Mouse (Mus musculus) testis, postnatal 14 days (tissue): ENCODE measurements at regions not wholly inside any gene's neighbourhood (a gene's known extent, or its start where the extent isn't known, plus 50 kb on each side); places are given as distances from the start of the nearest gene placed in this dataset.

ENCODE experiments used
- DNase-seq: peaks from one replicate; pipeline ENCODE4 v3.0.0; 2021; ENCODE audit warnings: low spot score

DNA sequence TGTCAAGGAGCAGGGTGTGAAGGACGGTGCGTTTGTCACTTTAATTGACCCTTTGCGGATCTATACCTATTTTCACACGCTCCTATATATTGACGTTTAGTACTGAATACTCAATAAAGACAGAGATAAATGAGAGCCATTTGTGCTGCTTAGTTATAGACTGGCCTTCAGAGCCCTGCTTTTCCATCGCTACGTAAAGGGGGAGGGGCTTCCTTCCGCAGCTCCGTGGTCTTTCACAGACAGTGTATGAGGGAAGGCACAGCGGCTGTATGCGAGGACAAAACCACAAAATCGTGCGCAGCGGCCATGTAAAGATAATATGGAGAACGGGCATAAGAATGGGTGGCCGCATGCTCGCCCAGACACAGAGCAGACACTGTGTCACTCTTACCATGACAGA lies 58.4 kb upstream of the Pced1b start:
- no peak for DNase-seq

DNA sequence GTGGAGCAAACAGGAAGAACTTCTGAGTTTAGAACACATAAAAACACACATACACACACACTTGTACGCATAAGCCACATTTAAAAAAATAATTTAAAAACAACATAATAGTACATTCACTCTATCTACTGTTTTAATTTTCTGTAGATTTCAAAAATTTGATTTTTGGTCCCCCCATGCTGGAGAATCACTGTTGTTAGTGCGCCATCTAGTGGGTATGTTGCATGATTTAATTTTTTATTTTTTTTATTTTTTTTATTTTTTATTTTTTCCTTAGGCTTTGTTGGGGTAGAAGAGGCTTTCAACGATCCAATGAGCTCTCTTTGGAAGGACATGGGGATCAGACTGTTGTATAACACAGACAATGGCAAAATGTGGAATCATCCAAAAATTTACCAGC lies 59.1 kb upstream of the Pced1b start:
- DNase-seq = no peak

DNA sequence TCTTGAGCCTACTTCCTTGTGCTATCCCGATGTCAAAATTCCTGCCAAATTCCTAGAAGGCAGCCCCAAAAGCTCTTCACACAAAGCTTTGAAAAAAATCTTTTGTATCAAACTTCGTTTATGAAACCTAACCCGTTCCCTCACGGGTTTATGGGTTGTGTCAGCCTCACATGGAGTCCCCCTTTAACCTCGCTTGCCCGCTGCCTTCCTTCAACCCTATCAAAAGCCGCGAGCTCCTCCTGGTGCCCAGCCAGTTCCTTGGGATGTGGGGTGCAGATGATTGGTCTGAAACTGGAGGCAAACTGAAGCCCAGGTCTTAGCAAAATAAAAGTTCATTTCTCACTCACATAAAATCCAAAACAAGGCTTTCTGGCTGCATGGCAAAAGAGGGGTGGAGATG lies 60.9 kb upstream of the Pced1b start:
- DNase-seq = no peak

DNA sequence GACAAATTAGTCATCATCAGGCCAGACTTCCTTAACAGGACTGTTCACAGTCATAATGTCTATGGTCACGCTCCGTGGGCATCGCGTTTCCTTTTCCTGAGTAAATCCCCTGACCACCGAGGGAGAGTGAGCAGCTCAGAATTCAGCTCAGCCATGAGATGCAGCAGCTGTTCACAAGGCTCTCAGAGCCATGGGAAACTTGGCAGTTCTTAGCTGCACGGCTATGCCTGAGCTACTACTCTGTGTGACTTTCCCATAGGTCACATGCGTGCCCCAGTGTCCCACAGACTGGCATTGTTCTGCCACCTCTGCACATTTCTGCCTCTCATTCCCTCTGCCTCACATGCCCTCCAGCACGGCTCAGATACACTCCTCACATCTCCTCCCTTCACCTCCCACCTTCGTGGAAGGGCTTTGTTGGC lies 64.3 kb upstream of the Pced1b start:
- peak; percentile 18 for DNase-seq

DNA sequence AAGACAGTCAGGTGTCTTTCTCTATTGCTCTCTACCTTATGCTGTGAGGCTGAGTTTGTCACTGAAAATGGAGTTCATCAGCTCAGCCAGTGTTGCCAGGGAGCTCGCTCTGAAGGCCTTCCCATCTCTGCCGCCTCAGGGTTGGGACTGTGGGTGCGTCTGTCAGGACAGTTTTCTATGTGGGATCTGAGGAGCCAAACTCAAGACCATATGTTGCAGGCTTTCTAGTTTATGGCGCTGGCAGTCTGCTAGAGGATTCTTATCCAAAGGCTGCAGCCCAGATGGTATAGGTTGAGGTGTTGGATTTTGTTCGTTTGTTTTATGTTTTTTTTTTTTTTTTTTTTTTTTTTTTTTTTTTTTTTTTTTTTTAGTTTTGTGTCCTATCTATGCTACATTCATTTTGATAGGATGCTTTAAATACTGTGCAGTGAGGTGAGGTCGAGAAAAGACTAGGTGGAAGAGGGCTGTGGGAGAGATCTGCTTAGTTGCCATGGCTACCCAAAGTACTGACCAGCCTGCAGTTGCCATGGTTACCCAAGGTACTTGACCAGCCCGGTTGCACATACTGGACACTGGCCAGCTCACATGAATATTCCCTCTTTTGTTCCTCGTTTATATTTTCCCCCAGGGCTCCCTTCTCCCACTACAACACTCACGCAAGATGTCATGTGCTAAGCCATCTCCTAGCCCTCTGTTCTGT lies 65.8 kb upstream of the Pced1b start:
- DNase-seq = no peak

DNA sequence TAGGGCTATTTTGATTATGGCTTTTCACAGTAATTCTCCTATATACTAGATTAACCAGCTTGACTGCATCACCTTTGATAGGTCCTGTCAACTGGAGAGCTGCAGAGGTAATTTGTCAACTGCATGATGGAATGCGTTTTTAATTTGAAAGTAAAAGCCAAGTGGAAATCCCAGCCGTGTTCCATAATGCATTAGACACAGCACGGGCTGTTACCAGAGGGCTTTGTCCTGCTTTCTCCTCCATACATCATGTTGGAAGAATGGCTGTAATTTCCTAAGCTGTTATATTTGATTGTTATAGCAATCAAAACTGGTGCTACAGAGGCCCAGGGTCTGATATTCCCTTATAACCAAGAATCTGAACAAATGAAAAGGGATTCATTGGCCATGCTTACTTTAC lies 68.6 kb upstream of the Pced1b start:
- DNase-seq = no peak

DNA sequence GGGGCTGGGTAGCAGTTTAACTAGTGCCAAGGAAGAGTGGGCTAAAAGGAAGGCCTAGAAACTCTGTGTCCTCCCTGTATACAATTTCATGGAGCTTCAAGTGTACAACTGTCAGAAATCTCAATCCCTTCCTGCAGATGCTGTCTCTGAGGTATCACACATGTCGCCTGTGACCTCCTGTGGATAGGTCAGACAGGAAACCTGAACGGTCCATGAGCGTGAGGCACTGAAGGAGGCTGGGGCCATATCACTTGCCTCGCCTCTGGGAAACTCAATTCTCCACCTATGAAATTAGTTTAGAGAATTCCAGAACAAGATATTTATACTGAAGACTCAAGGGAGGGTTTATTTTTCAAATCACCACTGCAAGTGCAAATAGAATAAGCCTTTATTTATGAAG lies 69.1 kb upstream of the Pced1b start:
- no peak for DNase-seq

DNA sequence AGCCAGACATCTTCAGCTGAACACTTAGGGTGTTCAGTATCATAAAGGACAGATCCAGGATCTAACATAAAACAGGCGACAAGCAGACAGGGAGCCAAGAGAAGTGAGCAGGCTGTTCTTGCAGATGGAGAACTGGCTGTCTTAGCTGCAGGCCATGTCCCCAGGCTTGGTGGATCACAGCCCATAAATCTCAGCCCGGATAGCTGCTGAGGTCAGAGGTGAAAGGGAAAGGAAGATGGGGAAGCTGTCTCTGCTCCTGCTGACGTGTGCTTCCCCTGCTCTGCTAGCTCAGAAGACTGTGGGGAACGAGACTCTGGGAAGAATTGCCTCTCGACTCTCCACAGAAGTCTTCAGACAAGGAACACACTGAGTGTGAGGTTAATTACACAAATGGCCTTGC lies 71.9 kb upstream of the Pced1b start:
- DNase-seq = peak; percentile 45

DNA sequence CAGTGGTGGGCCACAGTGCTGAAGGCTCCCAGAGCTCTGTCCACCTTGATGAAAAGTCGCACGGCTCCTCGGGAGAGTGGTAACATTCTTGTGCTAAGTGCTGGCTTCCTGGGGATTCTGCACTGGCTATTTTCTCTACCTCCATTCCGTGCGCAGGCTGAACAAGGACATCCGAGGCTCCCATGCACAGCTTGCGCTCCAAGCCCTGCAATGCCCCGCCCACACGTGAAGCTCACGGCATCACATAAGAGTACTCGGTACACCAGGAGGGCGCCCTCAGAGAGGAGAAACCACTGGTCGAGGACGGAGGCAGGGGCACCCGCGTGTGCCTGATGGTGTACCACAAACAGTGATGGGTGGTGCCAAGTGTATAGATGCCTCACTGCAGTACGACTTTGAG lies 73.7 kb upstream of the Pced1b start:
- no peak for DNase-seq

DNA sequence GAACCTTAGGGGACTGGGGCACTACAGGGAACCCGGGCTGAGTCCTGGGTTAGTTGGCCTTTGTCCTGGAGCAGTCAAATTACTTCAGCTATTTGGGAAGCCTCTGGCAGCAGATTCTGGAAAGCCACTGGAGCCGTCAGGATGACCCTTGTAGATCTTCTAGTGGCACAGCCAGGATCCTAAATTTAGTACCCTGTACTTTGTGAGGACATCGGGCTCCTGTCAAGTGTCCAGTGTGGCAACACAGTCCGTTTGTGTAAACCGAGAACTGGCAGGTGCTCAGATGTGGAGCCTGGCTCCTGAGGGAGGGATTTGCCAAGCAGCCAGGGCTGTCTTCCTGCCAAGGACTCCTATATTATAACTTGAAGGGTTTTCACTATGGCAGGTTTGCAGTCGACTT lies 76.8 kb upstream of the Pced1b start:
- DNase-seq = no peak

DNA sequence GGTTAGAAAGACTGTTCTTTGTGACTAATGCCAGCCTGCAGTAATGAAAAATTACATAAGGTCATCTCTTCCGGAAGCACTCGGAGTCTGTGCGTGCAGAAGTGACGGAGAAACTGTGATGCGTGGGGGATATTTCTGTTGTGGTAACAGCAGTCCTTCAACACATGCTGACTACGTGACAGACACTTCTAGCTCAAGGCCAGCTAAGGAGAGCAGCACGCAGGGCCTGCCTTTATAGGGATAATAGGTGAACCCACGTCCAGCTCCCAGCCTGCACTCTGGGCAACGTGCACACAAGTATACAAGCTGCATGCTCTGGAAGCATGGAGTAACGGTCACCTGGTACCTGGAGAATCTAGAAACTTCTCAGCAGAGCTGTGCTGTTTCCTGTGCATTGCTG lies 77.5 kb upstream of the Pced1b start:
- DNase-seq = no peak

DNA sequence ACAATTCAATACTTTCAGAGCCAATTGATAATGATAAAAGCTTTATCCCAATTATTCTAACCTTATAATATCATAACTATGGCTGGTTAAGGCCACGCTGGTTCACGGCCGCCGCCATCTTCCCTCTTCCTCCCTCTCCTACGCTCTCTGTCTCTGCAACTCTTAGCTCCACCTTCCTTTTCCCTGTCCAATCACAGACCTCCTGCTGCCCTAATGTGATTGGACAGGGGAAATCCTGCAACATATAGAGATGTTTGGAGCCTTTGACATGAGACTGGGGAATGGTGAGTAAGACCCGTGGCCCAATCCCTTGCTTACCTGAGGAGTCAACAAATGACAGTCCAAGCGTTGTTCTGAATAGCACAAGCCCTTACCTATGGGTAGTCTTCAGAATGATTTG lies 79.8 kb upstream of the Pced1b start:
- peak; percentile 40 for DNase-seq

DNA sequence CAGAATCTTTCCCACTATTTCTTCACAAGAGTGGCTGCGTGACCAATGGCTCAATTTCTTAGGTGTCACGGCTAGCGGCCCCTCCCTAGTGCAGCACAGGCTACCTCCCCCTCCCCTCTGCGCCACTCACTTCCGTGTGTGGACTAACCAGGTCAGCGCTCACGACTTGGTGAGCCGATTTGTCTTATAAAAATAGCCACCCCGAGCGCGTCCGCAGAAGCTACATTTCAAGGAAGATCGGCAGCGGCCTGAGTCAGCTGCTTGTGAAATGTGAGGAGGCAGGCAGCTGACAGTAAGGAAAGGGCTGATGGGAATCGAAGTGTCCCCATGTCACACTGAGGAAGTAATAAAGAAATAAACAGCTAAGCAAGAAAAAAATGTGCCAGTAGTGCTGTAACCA lies 82.3 kb upstream of the Pced1b start:
- DNase-seq = no peak

DNA sequence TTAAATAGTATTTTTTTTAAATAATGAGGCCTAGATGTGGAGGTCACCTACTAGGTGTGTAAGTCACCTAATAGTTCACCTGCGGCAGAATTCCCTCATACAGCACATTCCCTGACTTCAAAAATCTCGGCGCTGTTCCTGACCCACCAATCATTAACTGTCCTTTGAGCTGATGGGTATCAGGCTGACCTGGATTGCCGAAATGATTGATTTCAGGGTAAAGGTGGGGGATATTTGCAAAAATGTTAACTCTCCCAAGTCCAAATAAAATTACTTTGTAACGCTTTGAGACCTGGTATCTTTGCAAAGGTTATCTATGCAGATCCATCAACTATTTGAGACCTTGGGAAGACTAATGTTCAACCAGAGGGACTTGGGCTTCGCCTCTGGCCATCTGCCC lies 82.9 kb upstream of the Pced1b start:
- DNase-seq = no peak

DNA sequence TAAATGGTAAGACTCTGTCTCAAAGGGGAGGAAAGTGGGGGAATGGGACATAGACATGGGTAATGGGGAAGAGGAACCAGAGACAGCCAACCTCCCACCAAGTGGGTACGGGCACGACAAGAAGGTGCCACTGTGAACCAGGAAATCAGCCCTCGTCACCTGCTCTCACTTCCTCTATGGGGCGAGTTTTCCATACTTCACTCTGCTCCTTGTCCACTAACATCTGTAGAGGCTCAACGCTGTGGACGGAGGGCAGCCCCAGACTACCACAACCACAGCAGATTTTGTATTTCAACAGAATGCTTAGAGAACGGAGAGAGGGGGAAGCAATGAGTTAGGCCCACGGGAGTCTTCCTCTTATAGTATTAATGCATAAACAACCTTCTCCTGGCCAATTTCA lies 83.8 kb upstream of the Pced1b start:
- DNase-seq = no peak

DNA sequence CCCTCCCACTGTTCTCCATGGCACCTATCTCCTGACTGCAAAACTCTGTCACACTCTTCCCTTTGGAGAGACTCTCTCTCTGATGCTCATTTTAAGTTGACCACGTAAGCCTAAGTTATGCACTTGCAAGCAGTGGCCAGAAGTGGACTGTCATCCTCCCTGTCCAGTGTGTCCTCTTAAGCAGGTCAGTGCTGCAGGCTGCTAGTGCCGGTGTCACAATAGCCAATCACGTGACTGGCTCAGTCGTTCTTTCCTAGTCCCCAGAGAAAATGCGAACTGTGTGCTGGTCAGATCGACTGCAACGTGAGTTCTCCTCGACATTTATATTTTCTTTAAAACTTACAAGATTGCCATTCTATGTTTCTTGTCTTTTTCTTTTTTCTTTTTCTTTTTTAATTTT lies 84.6 kb upstream of the Pced1b start:
- DNase-seq = no peak

DNA sequence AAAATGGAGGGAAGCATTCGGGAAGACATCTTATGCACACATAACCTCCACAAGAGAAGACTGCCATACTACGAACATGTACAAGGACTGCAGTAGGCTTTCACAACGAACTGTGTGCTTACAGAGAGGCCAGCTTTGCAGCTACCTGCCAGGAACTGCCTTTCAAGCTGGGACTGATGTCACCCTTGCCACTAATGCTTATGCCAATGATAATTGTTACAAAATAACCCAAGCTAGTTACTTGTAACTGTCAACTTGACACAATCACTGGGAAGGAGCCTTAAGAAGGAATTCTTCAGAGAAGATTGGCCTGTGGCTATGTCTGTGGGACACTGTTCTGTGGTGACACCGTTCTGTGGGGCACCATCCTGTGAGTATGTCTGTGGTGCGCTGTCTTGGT lies 85.4 kb upstream of the Pced1b start:
- DNase-seq = no peak

DNA sequence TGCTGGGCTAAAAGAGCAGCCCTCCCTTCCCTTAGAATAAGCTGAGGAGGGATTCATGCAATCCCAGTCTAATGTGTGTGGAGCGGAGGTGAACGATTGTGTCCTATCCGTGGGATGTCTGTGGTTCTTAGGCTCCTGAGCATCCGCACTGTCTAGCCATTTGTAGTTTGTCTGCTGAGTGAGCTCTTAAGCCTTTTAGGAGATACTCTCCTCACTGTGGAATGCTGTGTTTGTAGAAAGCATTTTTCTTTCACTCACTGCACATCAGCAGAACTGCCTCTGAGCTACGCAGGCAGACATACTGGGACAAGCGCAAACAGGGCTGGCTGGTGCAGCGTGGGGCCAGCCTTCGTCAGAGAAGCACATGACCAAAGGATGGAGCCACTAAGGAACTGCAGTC lies 94.6 kb upstream of the Pced1b start:
- no peak for DNase-seq

DNA sequence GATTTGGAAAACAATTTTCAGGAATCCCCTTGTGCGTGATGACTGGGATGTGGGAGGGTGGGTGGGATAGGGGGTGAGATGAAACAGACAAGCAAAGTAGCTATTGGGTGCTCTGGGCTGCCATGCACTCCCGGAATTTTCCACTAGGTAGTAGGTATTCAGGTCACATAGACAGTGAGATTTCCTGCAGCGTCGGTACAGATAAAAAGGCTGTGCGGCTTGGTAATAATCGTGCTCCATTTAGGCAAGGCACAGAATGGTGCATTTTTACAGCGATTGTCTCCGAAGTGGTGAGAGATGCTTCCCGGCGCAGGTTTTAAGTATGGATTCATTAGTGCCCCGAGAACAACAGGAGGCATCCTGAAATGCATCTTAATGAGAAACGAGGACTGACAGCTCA lies 95.1 kb upstream of the Pced1b start:
- no peak for DNase-seq

DNA sequence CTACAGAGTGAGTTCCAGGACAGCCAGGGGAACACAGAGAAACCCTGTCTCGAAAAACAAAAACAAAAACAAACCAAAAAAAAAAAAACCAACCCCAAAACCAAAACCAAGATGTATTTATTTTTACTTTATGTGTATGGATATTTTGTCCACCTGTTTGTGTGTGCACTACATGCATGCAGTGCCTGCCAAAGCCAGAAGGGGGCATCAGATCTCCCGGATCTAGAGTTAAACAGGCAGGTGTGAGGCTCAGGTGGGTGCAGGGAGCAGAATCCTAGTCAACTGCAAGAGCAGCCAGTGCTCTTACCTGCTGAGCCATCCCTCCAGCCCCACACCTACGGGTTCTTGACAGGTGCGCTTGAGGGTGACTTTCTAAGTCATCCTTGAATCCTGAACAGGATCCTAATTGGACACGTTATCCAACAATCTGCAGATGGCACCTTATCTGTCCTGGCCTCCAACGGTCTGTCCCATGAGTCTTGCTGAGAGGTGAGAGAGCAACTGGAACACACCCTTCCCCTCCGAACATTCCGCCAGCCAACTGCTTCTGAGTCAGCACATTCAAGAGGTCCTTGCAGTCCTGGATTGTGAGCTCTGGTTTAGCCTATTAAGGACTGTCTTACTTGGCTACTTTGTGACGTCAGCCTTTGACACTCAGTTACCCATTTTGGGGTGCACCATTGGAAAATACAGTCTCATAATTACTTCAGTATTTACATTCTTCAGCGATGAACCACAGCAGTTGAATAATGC lies 95.4 kb upstream of the Slc38a4 start:
- DNase-seq = no peak

DNA sequence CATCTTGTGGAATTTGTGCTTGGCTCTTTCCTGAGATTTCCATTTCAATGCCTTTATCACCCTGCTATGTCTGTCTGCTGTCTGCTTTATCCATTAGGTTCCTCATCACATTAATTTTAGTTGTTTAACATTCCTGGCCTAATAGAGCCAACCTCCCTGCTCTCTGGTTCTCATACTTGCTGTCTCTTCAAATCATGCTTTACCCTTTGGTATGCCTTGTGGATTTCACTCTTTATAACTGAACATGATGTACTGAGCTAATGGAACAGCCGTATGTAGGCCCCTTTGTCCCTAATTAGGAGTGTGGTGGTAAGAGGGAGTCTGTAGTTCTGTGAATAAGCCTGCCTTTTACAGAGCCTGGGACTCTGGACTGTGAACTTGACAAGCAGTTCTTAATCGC lies 86.2 kb upstream of the Slc38a4 start:
- no peak for DNase-seq

DNA sequence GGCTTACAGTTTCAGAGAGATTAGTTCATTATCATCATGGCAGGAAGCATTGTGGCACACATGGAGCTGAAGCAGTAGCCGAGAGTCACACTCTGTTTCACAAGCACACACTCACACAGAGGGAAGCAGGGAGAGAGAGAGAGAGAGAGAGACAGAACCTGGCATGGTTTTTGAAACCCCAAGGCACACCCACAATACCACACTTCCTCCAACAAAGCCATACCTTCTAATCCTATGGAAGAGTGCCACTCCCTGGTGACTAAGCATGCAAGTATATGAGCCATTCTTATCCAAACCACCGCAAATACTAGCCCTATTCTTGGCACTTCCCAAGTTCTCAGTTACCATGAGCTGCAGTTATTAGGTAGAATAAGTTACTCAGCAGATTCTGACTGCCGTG lies 82.5 kb upstream of the Slc38a4 start:
- DNase-seq = no peak

DNA sequence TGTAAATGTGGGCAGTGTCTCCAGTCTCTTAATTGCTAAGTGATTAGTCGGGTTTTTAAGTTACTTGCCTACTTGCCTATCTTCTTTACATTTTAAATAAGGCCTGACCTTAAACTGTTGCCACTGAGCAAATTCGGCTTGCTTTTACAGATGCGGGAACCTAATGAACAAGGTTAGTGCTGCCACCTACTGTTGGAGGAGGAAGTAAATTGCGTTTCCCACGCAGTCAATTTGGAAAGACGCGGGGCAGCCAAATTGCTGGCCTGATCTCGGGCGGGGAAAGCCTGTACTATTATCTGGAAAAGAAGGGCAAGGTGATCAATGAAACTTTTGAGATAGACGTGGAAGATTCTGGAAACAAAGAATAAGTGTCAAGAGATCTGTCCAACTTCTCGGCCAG lies 79.5 kb upstream of the Slc38a4 start:
- peak; percentile 21 for DNase-seq

DNA sequence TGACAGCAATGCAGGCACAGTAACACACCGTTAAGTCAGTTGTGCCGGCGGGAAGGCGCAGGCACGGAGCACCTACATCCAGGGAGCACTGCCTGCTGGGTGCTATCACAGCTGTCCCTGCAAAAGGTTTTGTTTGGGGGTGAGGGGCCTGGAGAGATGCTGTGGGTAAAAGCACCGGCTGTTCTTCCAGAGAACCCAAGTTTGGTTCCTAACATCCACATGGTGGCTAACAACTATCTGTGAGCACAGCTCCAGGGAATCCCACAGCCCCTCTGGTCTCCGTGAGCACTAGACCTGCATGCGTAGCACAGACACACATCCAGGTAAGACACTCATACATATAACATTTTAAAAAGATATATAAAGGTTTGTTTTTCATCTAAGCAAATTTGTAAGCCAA lies 72.0 kb upstream of the Slc38a4 start:
- no peak for DNase-seq
